In genomic region chr6:93168526-93168925, GRCm38 (mm10) we compare ENCODE assay signal across 17 mouse cellular contexts.
DNase-seq lines count a peak whose midpoint lies in the region; ATAC-seq and TF ChIP-seq lines count a peak whose summit lies in the region.
"Had no signal": no experiment of that assay in that cellular context is flagged by ENCODE, and none has a peak within 500 bp of the region (broad histone marks: within the 10 kb centered on the region; RNA-seq: fewer than 3 reads in every experiment).

No protein-coding gene starts in this region.

- 54% methylated on average over 5 of the region's 5 CpGs for WGBS in lung, postnatal 0 days
- 85% methylated on average over 5 of the region's 5 CpGs for WGBS in thymus, adult 2 months
- WGBS in hindbrain, embryonic 10.5 days, result 87% methylated on average over 5 of the region's 5 CpGs

- no peaks in the 10 kb centered on the region for H3K27me3 ChIP-seq in lung, postnatal 0 days (replicated peaks; ENCODE audit: insufficient read depth, low read length)
- no peaks in the 10 kb centered on the region for H3K27me3 ChIP-seq in thymus, adult 2 months (ENCODE audit: control insufficient read depth, insufficient read depth, low read length)
- H3K27me3 ChIP-seq in hindbrain, embryonic 10.5 days (ENCODE audit: insufficient read depth, poor library complexity, severe bottlenecking), result no peaks in the 10 kb centered on the region
- H3K27me3 ChIP-seq: CH12.LX; hindbrain, embryonic 12.5 days; neural tube, embryonic 15.5 days; Patski had no signal

- peaks cover 3% of the 10 kb centered on the region for H3K4me1 ChIP-seq in embryonic fibroblast, embryonic 13.5 days (ENCODE audit: control insufficient read depth, insufficient read depth, low read length)
- peaks cover 9% of the 10 kb centered on the region; the same call in 1 of the 2 replicates for H3K4me1 ChIP-seq in lung, postnatal 0 days (ENCODE audit: insufficient read depth, low read depth, low read length)
- no peaks in the 10 kb centered on the region for H3K4me1 ChIP-seq in thymus, adult 2 months (replicated peaks; ENCODE audit: control insufficient read depth, insufficient read depth, low read length)
- peaks cover 9% of the 10 kb centered on the region for H3K4me1 ChIP-seq in hindbrain, embryonic 10.5 days (replicated peaks)
- H3K4me1 ChIP-seq: neural tube, embryonic 15.5 days had no signal

- no peak overlapping the region for H3K4me2 ChIP-seq in lung, postnatal 0 days (replicated peaks; ENCODE audit: low read depth, low read length)
- H3K4me2 ChIP-seq: heart, embryonic 13.5 days; hindbrain, embryonic 12.5 days; liver, embryonic 11.5 days; neural tube, embryonic 15.5 days had no signal

- H3K9me3 ChIP-seq in lung, postnatal 0 days (ENCODE audit: low read length), result no peaks in the 10 kb centered on the region
- H3K9me3 ChIP-seq in hindbrain, embryonic 10.5 days, result no peaks in the 10 kb centered on the region
- H3K9me3 ChIP-seq: forebrain, embryonic 10.5 days; heart, embryonic 13.5 days; hindbrain, embryonic 12.5 days; neural tube, embryonic 15.5 days had no signal

- H3K36me3 ChIP-seq in lung, postnatal 0 days (ENCODE audit: insufficient read depth, low read length), result no peaks in the 10 kb centered on the region
- H3K36me3 ChIP-seq in thymus, adult 2 months (ENCODE audit: control insufficient read depth, insufficient read depth, low read length), result no peaks in the 10 kb centered on the region
- H3K36me3 ChIP-seq in hindbrain, embryonic 10.5 days, result no peaks in the 10 kb centered on the region
- H3K36me3 ChIP-seq: forebrain, embryonic 10.5 days; heart, embryonic 13.5 days; hindbrain, embryonic 12.5 days; neural tube, embryonic 15.5 days had no signal

- intact Hi-C loops in left cerebral cortex, postnatal 25 days (cut with DNase I), result no loop called here
- intact Hi-C loops in left cerebral cortex, postnatal 4 days (cut with DNase I), result no loop called here

- peak overlapping the region; percentile 76; the same call in 1 of the 2 replicates for H3K27ac ChIP-seq in embryonic fibroblast, embryonic 13.5 days (ENCODE audit: insufficient read depth, low read length)
- H3K27ac ChIP-seq in lung, postnatal 0 days (ENCODE audit: low read length), result no peak overlapping the region
- no peak overlapping the region for H3K27ac ChIP-seq in thymus, adult 2 months (ENCODE audit: control insufficient read depth, insufficient read depth, low read length)
- H3K27ac ChIP-seq in hindbrain, embryonic 10.5 days, result no peak overlapping the region
- H3K27ac ChIP-seq: forebrain, embryonic 10.5 days; heart, embryonic 13.5 days; hindbrain, embryonic 12.5 days; neural tube, embryonic 15.5 days had no signal

- no peak overlapping the region for H3K9ac ChIP-seq in lung, postnatal 0 days (replicated peaks; ENCODE audit: low read depth)
- H3K9ac ChIP-seq: heart, embryonic 13.5 days; hindbrain, embryonic 12.5 days; neural tube, embryonic 15.5 days had no signal

- no peak for ATAC-seq in lung, postnatal 0 days
- ATAC-seq: Patski had no signal

- TF ChIP-seq EP300 in lung, postnatal 0 days (IDR thresholded peaks at IDR 0.05), result 0 out of 2 replicates have a peak, but pooled peaks have one; percentile 13

- no peak overlapping the region for H3K4me3 ChIP-seq in embryonic fibroblast, embryonic 13.5 days (ENCODE audit: insufficient read depth, low read length)
- no peak overlapping the region for H3K4me3 ChIP-seq in lung, postnatal 0 days (ENCODE audit: low read depth, low read length)
- H3K4me3 ChIP-seq in thymus, adult 2 months (ENCODE audit: control insufficient read depth, insufficient read depth, low read length), result no peak overlapping the region
- H3K4me3 ChIP-seq in hindbrain, embryonic 10.5 days, result no peak overlapping the region
- H3K4me3 ChIP-seq: forebrain, embryonic 10.5 days; heart, embryonic 13.5 days; hindbrain, embryonic 12.5 days; neural tube, embryonic 15.5 days had no signal

- DNase-seq in left cerebral cortex, postnatal 25 days (ENCODE audit: low spot score in 2 of 2), result peak; percentile 10 to 19
- no peak for DNase-seq in left cerebral cortex, postnatal 4 days
- peak; percentile 33 for DNase-seq in brain, adult 2 months (ENCODE audit: low read depth, low spot score)
- peak; percentile 66 for DNase-seq in lung, postnatal 0 days (ENCODE audit: low spot score)
- no peak for DNase-seq in thymus, adult 2 months
- no peak for DNase-seq in hindbrain, embryonic 10.5 days (ENCODE audit: low spot score)
- DNase-seq in thymus, adult 18-20 months, result no peak
- DNase-seq: adrenal gland, postnatal 10 days; kidney, postnatal 36 days had no signal

- no peak for TF ChIP-seq CTCF in embryonic fibroblast, embryonic 13.5 days (IDR thresholded peaks at IDR 0.05; ENCODE audit: borderline replicate concordance, insufficient read depth, low read length)
- TF ChIP-seq CTCF in lung, postnatal 0 days (IDR thresholded peaks at IDR 0.05), result no peak
- TF ChIP-seq CTCF in thymus, adult 2 months (IDR thresholded peaks at IDR 0.05; ENCODE audit: borderline replicate concordance, control insufficient read depth, extremely low read depth, insufficient read depth, low read length, poor library complexity), result no peak

- no peak for TF ChIP-seq POLR2A in embryonic fibroblast, embryonic 13.5 days (IDR thresholded peaks at IDR 0.05; ENCODE audit: low read depth, low read length)
- no peak for TF ChIP-seq POLR2A in thymus, adult 2 months (IDR thresholded peaks at IDR 0.05; ENCODE audit: control insufficient read depth, extremely low read depth, insufficient read depth, low read length, poor library complexity)

Comparison
In these comparisons a context has a peak if more than half of its experiments do, and no peak if none do; other contexts are left out.
1. DNase-seq: peak in left cerebral cortex, postnatal 25 days (2 of 2), brain, adult 2 months (single experiment) and lung, postnatal 0 days (single experiment); none in left cerebral cortex, postnatal 4 days (single experiment), thymus, adult 2 months (single experiment), hindbrain, embryonic 10.5 days (single experiment) and thymus, adult 18-20 months (0 of 2).